Mouse (Mus musculus): ENCODE results near the gene Ncdn. TPM values are rescaled to one million over a fixed set of nuclear protein-coding genes. Genes with fewer than 3 reads are reported as not detected.

The Ncdn gene
- 54.8 TPM for polyA plus RNA-seq (2017; shearing (Covaris generic))

DNA sequence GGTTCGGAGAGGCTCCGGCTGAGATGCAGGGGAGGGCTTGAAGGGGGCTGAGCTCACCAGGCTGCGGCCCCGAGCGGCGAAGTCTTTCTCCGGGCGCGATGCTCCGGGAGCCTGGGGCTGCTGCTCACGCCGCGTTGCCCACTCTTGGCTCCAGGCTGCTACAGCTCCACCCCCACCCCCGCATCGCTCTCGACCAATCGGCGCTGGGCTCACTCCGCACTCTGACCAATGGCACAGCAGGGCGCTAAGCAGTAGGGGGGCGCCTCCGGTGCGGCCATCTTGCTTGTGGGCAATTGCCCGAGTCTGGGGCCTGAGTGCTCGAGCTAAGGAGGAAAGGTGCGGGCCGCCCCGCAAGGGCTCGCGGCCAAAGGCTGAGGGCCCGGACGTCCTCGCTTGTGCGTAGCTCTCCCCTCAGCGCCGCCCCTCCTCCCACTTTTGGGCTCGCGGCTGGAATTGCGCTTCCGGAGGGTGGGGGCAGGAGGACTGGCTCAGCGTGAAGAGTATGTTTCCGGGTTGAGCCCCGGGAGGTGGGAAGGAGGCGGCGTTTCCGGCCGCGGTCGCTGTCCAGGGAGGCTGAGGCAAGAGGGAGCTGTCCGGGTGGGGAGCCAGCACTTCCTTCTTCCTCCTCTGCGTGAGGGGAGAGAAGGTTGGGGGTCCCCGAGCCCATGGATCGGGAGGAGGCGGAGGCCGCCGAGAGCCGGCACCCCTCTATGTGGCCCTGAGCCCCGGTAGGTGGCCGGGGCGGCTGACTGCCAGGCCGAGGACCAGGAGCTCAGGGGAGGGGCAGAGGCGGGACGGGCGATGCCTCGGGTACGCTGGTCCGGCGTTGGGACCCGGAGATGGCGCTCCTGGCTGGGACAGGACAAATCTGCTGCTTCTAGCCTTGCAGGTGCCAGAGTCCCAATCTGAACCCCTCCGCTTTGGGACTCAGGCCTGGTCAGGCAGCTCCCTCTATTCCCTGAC, at the start of gene Ncdn, which contains the start of gene AU040320:
Ncdn (minus strand) TSS at position 171 of the 963 bp plus-strand sequence.
AU040320 (plus strand) TSS at position 277 of the 963 bp plus-strand sequence.

DNA sequence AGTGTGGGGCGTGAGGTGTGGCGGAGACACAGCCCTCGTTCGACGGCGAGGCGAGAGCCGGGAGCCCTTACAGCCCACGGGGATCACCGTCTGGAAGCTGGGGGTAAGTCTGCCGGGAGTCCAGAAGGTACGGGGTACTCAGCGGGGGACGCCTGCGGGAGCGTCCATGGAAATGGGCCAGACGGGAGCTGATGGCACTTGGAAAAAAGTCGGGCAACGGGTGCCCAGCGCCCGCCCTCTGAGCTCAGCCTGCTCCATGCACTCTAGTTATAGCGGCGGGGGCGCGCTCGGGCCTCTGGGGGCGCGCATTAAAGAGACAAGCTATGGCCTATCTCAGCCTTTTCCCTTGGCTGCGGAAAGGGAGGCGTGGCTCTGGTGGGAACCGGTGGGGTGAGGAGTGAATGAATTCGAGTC, 17.2 kb downstream of the Ncdn start, which contains the start of gene Tfap2e:
Tfap2e (minus strand) TSS at position 240 of the 414 bp plus-strand sequence.

Other genes starting within 250 kb of the Ncdn start
- 0.14 TPM for gene Ago4, start 220.0 kb downstream of the Ncdn start, polyA plus RNA-seq (2017; shearing (Covaris generic))
- gene Clspn, start 196.5 kb downstream of the Ncdn start, polyA plus RNA-seq (2017; shearing (Covaris generic)): 1.5 TPM
- 0.12 TPM for gene 5730409E04Rik, start 143.6 kb downstream of the Ncdn start, polyA plus RNA-seq (2017; shearing (Covaris generic))
- 288 TPM for gene Psmb2, start 75.8 kb downstream of the Ncdn start, polyA plus RNA-seq (2017; shearing (Covaris generic))
- not detected for gene Tfap2e, start 17.2 kb downstream of the Ncdn start, polyA plus RNA-seq (2017; shearing (Covaris generic))
- gene AU040320, start 106 bp upstream of the Ncdn start, polyA plus RNA-seq (2017; shearing (Covaris generic)): 40.6 TPM
- 52.4 TPM for gene Zmym4, start 214.7 kb upstream of the Ncdn start, polyA plus RNA-seq (2017; shearing (Covaris generic))

Measured in CD4-positive, CD25-positive, alpha-beta regulatory T cell (primary cell).